Mouse (Mus musculus): ENCODE results near the gene Arhgap32.

The Arhgap32 gene

DNA sequence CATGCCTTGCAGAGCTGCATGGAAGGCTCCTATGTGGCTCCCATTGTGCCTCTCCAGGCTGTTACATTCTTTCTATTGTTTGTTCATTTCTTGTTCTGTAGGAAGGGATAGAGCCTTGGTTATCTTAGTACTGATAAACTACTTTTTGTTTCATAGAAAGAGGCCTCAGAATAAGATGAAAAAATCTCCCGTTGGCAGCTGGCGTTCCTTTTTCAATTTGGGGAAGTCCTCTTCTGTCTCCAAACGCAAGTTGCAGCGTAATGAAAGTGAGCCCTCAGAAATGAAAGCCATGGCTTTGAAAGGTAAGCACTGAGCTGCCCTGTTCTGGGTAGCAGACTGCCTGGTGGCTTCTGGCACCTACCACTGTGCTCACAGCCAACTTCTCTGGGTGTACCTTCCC is 134.6 kb downstream of the Arhgap32 start:
- no peak for DNase-seq (ENCODE audit: low read depth, low spot score)

DNA sequence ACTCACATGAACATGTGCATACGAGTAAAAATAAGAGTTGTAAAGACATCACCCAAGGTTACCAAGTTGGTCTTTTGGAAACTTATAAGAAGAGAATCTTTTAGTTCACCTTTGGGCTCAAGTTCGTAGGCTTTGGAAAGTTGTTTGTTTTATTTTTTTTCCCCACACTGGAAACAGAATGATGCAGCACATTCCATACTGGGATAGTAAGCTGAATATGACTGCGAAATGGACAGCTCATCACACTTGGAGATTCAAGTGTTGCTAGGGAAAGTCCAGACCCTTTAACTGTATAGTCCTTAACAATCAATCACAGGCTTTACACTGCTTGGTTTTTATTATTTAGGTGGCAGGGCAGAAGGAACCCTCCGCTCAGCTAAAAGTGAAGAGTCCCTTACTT is 137.8 kb downstream of the Arhgap32 start:
- no peak for DNase-seq (ENCODE audit: low read depth, low spot score)

DNA sequence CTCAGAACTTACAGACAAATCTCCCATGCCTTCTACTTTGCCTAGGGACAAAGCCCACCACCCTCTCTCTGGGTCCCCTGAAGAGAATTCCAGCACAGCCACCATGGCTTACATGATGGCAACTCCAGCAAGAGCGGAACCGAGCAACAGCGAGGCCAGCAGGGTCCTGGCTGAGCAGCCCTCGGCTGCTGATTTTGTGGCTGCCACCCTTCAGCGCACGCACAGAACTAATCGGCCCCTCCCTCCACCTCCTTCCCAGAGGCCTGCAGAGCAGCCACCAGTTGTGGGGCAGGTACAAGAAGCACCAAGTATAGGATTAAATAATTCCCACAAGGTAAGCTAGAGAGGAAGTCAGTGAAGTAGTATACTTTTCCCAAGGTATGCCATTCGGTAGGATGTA is 141.4 kb downstream of the Arhgap32 start:
- DNase-seq (ENCODE audit: low read depth, low spot score), result no peak

DNA sequence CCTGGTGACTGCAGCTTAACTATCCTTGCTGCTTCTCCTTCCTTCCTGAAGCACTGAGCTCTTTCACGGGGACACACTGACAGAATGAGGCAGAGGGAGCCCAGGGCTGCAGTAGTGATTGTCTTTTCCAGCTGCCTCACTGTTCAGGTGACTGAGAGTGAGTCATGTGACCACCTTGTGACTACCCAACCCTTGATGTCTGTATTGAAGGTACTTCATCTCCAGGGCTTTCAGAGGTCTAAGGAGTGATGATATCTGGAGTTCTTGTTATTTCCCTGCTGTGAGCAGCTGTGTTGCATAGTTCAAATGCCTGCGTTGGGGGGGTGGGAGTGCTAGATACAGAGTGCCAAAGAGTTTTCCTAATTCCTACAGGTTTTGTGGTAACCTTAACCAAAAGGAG is 141.9 kb downstream of the Arhgap32 start:
- DNase-seq (ENCODE audit: low read depth, low spot score), result no peak

DNA sequence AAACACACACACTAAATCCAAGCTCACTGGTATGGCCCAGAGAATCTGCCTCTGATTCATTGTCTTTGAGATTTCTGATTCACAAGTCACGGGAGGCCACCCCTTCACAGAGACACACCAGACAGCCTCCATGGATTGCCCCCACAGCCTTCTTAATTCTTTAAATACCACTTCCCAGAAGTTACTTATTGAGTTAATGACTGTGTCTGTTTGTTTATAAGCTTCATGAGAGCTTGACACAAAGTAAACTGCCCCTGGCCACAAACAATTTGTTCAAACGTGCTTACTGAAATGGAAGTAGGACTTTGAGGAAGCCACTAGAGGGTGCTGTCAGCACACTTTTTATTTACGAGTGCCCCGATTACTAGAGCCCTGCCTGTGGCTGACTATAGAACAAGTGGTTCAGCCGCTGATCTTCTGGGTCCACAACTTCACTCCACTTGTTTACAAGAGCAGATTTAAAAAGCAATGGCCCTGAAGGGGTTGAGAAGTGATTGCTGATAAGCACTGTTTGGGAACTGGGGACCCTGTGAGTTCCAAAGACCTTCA is 156.0 kb downstream of the Arhgap32 start:
- DNase-seq (ENCODE audit: low read depth, low spot score), result peak; percentile 86

DNA sequence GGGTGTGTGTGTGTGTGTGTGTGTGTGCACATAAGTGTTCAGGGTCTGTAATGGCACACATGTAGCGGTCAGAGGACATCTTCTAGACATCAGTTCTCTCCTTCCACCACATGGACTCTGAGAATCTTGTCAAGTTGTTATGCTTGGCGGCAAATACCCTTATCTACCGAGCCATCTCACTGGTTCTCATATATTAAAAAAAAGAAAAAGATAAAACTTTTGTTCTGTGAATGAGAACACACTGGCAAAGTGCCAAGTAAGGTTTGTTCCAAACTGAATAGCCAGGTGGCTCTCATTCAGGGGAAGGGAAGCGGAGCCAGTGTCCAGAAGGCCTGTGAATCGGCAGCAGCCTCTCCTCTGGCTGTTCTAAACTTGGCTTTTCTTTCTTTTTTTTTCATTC is 162.1 kb downstream of the Arhgap32 start:
- DNase-seq (ENCODE audit: low read depth, low spot score), result no peak

DNA sequence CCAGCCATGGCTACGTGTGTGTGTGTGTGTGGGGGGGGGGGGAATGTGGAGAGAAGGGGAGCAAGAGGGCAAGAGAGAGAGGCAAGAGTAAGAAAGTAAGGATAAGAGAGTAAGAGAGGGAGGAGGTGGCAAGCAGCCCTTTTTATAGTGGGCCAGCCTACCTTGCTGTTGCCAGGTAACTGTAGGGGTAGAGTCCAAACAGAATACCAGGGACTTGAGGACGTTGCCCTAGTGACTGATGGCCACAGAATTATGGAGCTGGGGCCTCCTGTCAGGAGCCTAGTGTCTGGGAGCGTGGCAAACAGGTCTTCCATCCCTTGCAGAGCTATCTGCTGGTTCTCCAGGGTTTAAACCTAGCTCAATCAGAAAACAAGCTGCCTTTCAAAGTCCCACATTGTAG is 163.9 kb downstream of the Arhgap32 start:
- no peak for DNase-seq (ENCODE audit: low read depth, low spot score)

DNA sequence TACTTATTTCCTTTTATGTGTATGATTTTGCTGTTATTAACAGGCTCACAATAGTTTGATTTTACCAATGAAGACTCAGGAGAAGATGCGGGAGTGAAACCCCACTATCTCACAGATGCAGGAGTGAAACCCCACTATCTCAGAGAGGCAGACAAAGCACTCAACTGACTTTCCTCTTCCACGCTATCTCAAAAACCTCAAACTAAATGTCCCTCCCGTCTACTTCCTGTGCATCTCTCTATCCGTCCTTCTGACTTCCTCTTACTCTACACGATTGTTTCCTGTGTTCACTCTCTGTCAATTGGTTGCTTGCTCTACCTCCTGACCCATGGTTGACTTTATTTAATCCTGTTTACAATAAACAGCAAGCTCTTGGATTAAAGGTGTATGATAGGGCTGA is 164.5 kb downstream of the Arhgap32 start:
- DNase-seq (ENCODE audit: low read depth, low spot score), result no peak

DNA sequence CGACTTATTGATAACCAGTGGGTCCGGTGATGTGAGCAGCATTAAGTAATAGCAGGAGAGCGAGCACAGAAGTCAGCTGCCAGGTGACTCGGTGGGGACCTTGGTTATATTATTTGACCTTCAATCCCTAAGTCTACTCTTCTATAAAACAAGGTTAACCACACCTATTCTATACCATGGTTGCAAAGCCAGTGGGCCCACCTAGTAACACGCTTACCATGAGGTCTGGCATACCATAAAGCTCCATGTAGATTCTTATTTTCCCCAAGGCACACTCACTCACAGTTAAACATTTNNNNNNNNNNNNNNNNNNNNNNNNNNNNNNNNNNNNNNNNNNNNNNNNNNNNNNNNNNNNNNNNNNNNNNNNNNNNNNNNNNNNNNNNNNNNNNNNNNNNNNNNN is 167.7 kb downstream of the Arhgap32 start:
- no peak for DNase-seq (ENCODE audit: low read depth, low spot score)

DNA sequence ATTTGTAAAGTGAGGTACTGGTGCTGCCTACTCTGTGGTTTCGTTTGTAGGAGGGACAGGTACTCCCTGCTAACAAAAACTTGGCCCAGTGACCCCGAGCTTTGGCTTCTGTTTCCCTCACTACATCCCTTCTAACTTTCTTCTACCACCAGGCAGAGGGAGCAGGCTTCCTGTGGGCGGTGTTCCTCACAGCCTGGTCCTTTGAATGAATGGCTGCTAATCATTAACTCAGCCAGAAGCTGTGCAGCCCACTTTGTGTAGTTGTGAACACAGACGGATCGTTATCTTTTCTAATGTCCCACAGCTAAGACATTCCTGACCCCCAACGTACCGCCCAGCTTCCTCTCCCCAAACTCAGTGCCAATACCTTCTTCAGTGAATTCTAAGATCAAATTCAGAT is 175.7 kb downstream of the Arhgap32 start:
- no peak for DNase-seq (ENCODE audit: low read depth, low spot score)

DNA sequence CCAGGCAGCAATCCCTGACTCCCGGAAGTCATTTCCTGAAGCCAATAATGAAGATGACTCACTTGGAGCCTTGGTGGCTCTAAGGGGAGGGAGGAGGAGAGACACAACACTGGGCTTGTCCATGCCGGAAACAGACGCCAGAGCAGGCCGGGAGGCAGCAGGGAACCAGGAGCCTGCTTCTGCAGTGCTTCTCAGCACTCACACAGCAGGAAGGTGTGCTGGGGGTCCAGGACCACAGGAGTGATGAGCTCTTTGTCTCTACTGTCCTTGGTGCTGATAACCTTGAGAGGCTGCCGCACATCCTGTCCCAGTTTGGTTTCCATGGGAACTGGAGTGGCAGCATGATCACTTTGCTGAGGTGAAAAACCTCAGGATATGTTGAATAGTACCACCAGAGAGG is 176.8 kb downstream of the Arhgap32 start:
- DNase-seq (ENCODE audit: low read depth, low spot score), result peak; percentile 69

DNA sequence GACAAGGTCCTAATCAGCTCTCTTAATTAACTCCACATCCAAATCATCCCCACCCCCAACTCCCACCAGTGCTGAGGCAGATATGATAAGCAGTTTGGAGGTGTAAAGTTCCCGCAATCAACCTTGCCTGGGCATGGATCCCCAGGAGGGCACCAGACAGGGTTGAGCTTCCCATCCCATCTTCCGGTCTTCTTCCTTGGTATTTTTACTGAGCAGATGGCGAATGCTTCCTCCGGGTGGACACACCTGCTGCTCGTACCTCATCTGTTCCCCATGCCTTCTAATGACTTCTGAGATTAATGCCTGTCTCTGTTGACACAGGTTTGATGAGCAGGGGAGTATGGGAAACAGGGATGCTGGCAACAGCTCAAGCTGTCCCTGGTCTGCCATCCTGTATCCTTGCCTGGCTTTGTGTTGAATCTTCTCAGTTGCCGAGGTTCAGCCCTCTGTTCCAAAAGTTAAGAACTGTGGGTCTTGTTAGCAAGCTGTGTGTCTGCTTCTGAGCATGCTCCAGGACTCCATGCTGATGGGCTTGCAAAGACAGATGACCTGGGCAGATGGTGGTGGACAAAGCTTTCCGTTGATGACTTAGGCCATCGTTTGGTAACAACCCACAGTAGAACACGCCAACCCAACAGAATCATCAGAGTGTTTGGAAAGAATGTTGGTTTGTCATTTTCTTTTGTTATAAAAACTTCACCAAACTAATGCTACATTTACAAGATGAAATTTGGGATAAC is 179.3 kb downstream of the Arhgap32 start:
- DNase-seq (ENCODE audit: low read depth, low spot score), result peak; percentile 15

DNA sequence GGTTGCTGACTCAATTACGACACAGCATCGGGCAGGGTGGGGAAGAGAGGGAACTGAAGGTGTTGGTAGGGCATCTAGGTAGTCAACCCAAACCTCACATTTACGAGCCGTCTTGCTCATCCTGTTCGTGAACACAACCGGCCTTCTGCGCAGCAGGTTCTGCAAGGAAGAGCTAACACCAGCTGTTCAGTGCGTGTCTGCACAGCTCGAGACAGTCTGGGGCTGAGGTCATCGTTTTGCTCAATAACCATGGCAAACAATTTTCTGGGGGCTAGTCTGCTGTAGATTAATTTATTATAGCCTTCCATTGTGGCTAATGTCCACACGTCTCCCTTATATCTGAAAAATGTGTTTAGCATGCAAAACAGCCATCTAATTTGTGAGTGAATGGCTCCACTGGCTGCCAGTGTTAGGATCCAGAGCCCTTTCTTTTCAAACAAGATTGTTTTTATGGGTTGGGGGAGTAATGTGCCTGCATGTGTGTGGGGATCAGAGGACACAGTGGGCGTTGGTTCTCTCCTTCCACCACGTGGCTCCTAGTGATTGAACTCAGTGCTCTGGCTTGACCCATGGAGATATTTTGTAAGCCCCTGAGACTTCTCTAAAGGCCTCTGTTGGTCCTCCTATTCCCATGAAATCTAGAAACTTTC is 186.7 kb downstream of the Arhgap32 start:
- DNase-seq (ENCODE audit: low read depth, low spot score), result no peak

DNA sequence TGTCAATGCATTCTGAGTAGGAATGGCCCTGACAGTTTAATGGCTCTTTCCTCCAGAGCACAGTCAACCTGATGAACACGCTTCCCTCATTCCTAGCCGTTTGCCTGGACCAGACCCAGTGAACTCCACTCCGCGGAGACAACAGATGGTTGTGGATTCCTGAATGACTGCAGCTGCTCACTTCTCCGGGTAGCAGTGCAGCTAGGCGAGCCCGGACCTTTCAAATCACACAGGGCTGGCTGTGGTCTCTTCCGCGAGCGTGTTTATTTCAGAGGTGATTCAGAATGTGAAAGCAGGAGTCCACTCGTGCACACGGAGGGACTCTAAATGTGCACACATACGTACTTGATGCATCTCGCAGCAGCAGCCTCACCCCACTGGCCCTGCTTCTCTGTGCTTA is 195.8 kb downstream of the Arhgap32 start:
- peak; percentile 48 for DNase-seq (ENCODE audit: low read depth, low spot score)

DNA sequence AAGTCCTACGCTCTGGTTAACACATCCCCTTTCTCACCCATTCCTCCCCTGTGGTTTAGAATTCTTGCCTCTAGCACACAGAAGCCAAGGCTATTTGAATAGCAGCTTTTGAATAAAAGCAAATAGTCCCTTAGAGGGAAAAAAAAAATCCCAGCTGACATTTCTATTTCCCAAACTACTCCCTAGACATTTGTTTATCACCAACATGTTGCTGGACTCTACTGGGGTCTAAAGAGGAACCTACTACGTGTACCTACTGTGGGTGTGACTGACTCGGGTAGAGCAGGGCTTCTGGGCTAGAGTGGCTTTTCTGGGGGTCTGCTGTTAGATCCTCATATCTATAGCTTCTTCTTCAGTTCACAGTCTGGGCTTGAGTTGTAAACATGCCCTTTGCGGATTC is 196.3 kb downstream of the Arhgap32 start:
- no peak for DNase-seq (ENCODE audit: low read depth, low spot score)

DNA sequence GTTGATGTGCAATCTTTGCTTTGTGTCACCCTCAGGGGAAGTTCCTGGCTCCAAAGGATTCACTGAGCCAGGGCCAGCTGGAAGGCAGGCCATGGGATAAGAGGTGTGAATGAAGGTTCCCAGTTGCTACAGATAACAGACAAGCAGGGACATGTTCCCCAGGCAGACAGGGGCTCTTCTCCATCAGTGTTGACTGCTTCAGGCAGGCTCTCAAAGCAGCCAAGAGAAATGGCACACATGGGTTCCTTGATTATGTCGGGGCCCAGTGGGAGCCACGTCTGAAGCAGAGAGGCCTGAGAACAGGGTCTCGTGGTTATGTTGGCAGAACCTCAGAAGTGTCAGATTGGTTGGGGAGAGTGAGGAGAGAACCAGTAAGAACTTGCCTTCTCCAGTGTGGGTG is 198.1 kb downstream of the Arhgap32 start:
- DNase-seq (ENCODE audit: low read depth, low spot score), result no peak

DNA sequence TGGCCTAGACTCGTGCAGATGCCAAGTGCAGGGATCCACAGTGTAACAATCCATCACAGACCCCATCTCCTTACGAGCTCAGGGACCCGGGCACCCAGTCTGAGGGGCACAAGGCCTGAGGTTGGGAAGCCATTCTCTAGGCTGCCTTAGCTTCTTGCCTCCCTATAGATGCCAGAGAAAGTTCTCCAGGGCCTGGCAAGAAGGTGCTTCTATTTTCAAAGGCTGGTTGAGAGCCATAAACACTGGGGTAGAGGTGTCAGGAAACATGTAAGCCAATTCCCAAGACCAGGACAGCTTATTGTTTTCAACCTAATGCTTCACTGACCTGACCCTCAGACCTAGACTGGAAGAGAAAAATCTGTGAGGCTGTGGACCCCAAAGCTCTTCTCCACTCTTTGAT is 200.1 kb downstream of the Arhgap32 start:
- DNase-seq (ENCODE audit: low read depth, low spot score), result no peak
